Mouse (Mus musculus) stomach, postnatal 0 days (tissue): ENCODE data around the gene Padi4.

Experiments
- CTCF ChIP-seq: IDR thresholded peaks from 2 replicates; pipeline ENCODE4 v1.5.1; 2016; ENCODE audit warnings: antibody characterized with exemption, low read depth, mild to moderate bottlenecking, moderate library complexity
- EP300 ChIP-seq: optimal IDR thresholded peaks from 2 replicates; pipeline ENCODE3; 2016; ENCODE audit warnings: antibody characterized with exemption

- TF ChIP-seq CTCF (no peak), EP300 (no peak)
Observed at GRCm38 (mm10) chr4:140792584-140792983, 18.5 kb upstream of the Padi4 start.
